12 mouse cellular contexts compared by ENCODE assay signal in genomic region chr3:69597211-69597610, GRCm38 (mm10). TPM values are rescaled to one million over a fixed set of nuclear protein-coding genes. Genes with fewer than 3 reads are reported as not detected.
DNase-seq lines count a peak whose midpoint lies in the region; ATAC-seq lines count a peak whose summit lies in the region.
"Had no signal": no experiment of that assay in that cellular context is flagged by ENCODE, and none has a peak within 500 bp of the region (broad histone marks: within the 10 kb centered on the region; RNA-seq: fewer than 3 reads in every experiment).

No protein-coding gene starts in this region.

- no peak overlapping the region for H3K9ac ChIP-seq in heart, embryonic 15.5 days
- peak overlapping the region; percentile 88 for H3K9ac ChIP-seq in embryonic facial prominence, embryonic 13.5 days
- peak overlapping the region; percentile 82 for H3K9ac ChIP-seq in hindbrain, embryonic 14.5 days
- H3K9ac ChIP-seq in midbrain, embryonic 16.5 days (ENCODE audit: low read depth, low read length), result peak overlapping the region; percentile 76

- 90% methylated on average over 6 of the region's 6 CpGs for WGBS in heart, embryonic 15.5 days
- 87% methylated on average over 6 of the region's 6 CpGs for WGBS in embryonic facial prominence, embryonic 13.5 days
- WGBS in hindbrain, embryonic 14.5 days, result 87% methylated on average over 6 of the region's 6 CpGs
- WGBS in midbrain, embryonic 16.5 days, result 79% methylated on average over 6 of the region's 6 CpGs

- no peak for DNase-seq in heart, adult 18-20 months
- DNase-seq in hindbrain, embryonic 14.5 days (ENCODE audit: low spot score), result no peak
- DNase-seq in gastrocnemius, postnatal 10 days, result no peak
- no peak for DNase-seq in cerebellum, adult 9-10 months
- DNase-seq in spleen, postnatal 4 days (ENCODE audit: low spot score in 2 of 2), result no peak
- DNase-seq: cerebellum, postnatal 14 days; heart, postnatal 4 days had no signal

- H3K4me2 ChIP-seq in heart, embryonic 15.5 days, result peak overlapping the region; percentile 96; the same call in 1 of the 2 replicates
- H3K4me2 ChIP-seq in embryonic facial prominence, embryonic 13.5 days, result peak overlapping the region; percentile 79
- peak overlapping the region; percentile 64 for H3K4me2 ChIP-seq in hindbrain, embryonic 14.5 days (replicated peaks)
- H3K4me2 ChIP-seq in midbrain, embryonic 16.5 days (ENCODE audit: low read length), result peak overlapping the region; percentile 83

- no peak overlapping the region for H3K27ac ChIP-seq in heart, embryonic 15.5 days
- H3K27ac ChIP-seq in embryonic facial prominence, embryonic 13.5 days, result no peak overlapping the region
- H3K27ac ChIP-seq in hindbrain, embryonic 14.5 days, result no peak overlapping the region
- H3K27ac ChIP-seq in midbrain, embryonic 16.5 days (ENCODE audit: low read length), result peak overlapping the region; percentile 85; the same call in 1 of the 2 replicates

- H3K4me3 ChIP-seq in heart, embryonic 15.5 days, result no peak overlapping the region
- H3K4me3 ChIP-seq in embryonic facial prominence, embryonic 13.5 days, result peak overlapping the region; percentile 72
- peak overlapping the region; percentile 87 for H3K4me3 ChIP-seq in hindbrain, embryonic 14.5 days (replicated peaks; ENCODE audit: low read length)
- H3K4me3 ChIP-seq in midbrain, embryonic 16.5 days (ENCODE audit: low read depth, low read length), result peak overlapping the region; percentile 83

- ATAC-seq in heart, embryonic 15.5 days (replicated peaks; ENCODE audit: insufficient number of reproducible peaks, insufficient read depth, low FRiP score, low read depth), result no peak
- no peak for ATAC-seq in embryonic facial prominence, embryonic 13.5 days (ENCODE audit: insufficient number of reproducible peaks, insufficient read depth, low FRiP score, low TSS enrichment, low read depth)
- no peak for ATAC-seq in hindbrain, embryonic 14.5 days (ENCODE audit: low FRiP score)
- no peak for ATAC-seq in midbrain, embryonic 16.5 days

- no peaks in the 10 kb centered on the region for H3K36me3 ChIP-seq in heart, embryonic 15.5 days
- no peaks in the 10 kb centered on the region for H3K36me3 ChIP-seq in embryonic facial prominence, embryonic 13.5 days
- peaks cover 2% of the 10 kb centered on the region; the same call in 1 of the 2 replicates for H3K36me3 ChIP-seq in hindbrain, embryonic 14.5 days (replicated peaks; ENCODE audit: control insufficient read depth, insufficient read depth)
- H3K36me3 ChIP-seq in midbrain, embryonic 16.5 days (ENCODE audit: control insufficient read depth, insufficient read depth, low read length), result no peaks in the 10 kb centered on the region

- H3K9me3 ChIP-seq in heart, embryonic 15.5 days (replicated peaks), result no peaks in the 10 kb centered on the region
- H3K9me3 ChIP-seq in embryonic facial prominence, embryonic 13.5 days, result no peaks in the 10 kb centered on the region
- H3K9me3 ChIP-seq in hindbrain, embryonic 14.5 days (ENCODE audit: control insufficient read depth, low read length), result no peaks in the 10 kb centered on the region
- H3K9me3 ChIP-seq in midbrain, embryonic 16.5 days (replicated peaks; ENCODE audit: control insufficient read depth, low read length, poor library complexity, severe bottlenecking), result no peaks in the 10 kb centered on the region

- peaks cover 15% of the 10 kb centered on the region for H3K4me1 ChIP-seq in heart, embryonic 15.5 days (replicated peaks)
- peaks cover 14% of the 10 kb centered on the region; the same call in 1 of the 2 replicates for H3K4me1 ChIP-seq in embryonic facial prominence, embryonic 13.5 days
- peaks cover 33% of the 10 kb centered on the region for H3K4me1 ChIP-seq in hindbrain, embryonic 14.5 days (replicated peaks; ENCODE audit: control insufficient read depth, insufficient read depth, low read length)
- H3K4me1 ChIP-seq in midbrain, embryonic 16.5 days (ENCODE audit: control insufficient read depth, insufficient read depth, low read length), result peaks cover 26% of the 10 kb centered on the region

- H3K27me3 ChIP-seq in heart, embryonic 15.5 days, result no peaks in the 10 kb centered on the region
- H3K27me3 ChIP-seq in embryonic facial prominence, embryonic 13.5 days, result no peaks in the 10 kb centered on the region
- H3K27me3 ChIP-seq in hindbrain, embryonic 14.5 days (ENCODE audit: control insufficient read depth, insufficient read depth, low read length), result no peaks in the 10 kb centered on the region
- no peaks in the 10 kb centered on the region for H3K27me3 ChIP-seq in midbrain, embryonic 16.5 days (ENCODE audit: control insufficient read depth, insufficient read depth, low read depth, low read length)
- H3K27me3 ChIP-seq: CH12.LX had no signal

RNA-seq across cellular contexts. Expression of gene B3galnt1, which starts 1.5 kb away (rescaled TPM):
- 16.9 and 20.6 TPM in 2 replicates for polyA plus RNA-seq in heart, embryonic 15.5 days (2015; fragmentation: Nextera tagmentation; extraction: Ambion mirVana)
- total RNA-seq in heart, adult 18-20 months (2021), result 1 to 10 TPM; 1.8 to 1.9 TPM
- polyA plus RNA-seq in embryonic facial prominence, embryonic 13.5 days (2015; fragmentation: Nextera tagmentation; extraction: Ambion mirVana), result 32.4 and 35.8 TPM in 2 replicates
- 109 and 121 TPM in 2 replicates for polyA plus RNA-seq in hindbrain, embryonic 14.5 days (2014; fragmentation: Nextera tagmentation; extraction: Ambion mirVana)
- polyA plus RNA-seq in midbrain, embryonic 16.5 days (2015; fragmentation: Nextera tagmentation; extraction: Ambion mirVana), result 115 and 118 TPM in 2 replicates
- total RNA-seq in gastrocnemius, postnatal 10 days (2021), result 1 to 10 TPM; 8.9 to 10.0 TPM
- total RNA-seq: neutrophil, adult 5-6 weeks had no signal
